Mouse (Mus musculus): ENCODE measurements around the gene Lpin3.

- TF ChIP-seq TAL1 (IDR thresholded peaks at IDR 0.05; ENCODE audit: low read length) = no peak
- no peak for TF ChIP-seq GATA1 (IDR thresholded peaks at IDR 0.05; ENCODE audit: low read length)
These were observed 31.8 kb downstream of the Lpin3 start, which contains the start of gene Emilin3 for GRCm38 (mm10) chr2:160912231-160912671.

All from erythroblast, embryonic 14.5 days (primary cell).